Mouse (Mus musculus): ENCODE results near the gene Gm45062.

DNA sequence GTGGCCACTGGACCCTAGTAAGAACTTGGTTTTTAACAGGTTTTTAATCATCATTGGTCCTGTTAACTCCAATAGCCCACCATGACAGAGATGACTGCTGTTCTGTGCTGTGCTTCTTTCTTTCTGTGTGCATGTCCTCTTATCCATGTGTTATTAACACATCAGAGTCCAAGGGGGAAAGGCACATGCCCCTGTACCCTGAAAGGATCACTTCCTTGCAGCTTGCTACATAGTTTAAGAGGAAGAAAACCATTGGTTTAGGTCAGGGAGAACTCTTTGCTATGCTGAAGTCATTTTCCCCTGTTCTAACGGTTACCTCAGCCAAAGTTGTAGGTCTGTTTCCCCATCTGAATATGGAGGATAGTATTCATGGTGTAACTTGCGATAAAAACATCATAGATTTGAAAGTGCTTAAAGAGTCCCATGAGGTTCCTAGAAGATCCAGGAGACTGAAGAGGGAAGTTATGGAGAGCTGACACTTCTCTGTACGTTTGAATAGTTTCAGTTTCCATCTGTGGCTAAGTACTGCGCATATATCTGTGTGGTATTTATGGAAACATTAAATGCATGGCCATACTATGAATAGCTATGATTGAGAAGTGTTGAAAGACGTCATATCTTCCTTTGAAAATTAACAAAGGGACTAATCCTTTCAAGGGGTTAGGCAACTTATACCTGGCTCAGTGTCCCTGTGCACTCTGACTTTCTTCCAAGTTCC is 236.0 kb downstream of the Gm45062 start:
- TF ChIP-seq CTCF (IDR thresholded peaks at IDR 0.05; ENCODE audit: borderline replicate concordance, extremely low read depth, insufficient read depth, insufficient read length) (no peak), POLR2A (IDR thresholded peaks at IDR 0.05; ENCODE audit: borderline replicate concordance, extremely low read depth, insufficient read depth, insufficient read length, poor library complexity, severe bottlenecking) (no peak)

All from brain, embryonic 14.5 days (tissue).